Mouse (Mus musculus): Measurements from ENCODE around the gene Trim16. TPM values are rescaled to one million over a fixed set of nuclear protein-coding genes. Genes with fewer than 3 reads are reported as not detected.

The Trim16 gene
- polyA plus RNA-seq, 1 experiment from 2014 or later: 4.0 TPM

DNA sequence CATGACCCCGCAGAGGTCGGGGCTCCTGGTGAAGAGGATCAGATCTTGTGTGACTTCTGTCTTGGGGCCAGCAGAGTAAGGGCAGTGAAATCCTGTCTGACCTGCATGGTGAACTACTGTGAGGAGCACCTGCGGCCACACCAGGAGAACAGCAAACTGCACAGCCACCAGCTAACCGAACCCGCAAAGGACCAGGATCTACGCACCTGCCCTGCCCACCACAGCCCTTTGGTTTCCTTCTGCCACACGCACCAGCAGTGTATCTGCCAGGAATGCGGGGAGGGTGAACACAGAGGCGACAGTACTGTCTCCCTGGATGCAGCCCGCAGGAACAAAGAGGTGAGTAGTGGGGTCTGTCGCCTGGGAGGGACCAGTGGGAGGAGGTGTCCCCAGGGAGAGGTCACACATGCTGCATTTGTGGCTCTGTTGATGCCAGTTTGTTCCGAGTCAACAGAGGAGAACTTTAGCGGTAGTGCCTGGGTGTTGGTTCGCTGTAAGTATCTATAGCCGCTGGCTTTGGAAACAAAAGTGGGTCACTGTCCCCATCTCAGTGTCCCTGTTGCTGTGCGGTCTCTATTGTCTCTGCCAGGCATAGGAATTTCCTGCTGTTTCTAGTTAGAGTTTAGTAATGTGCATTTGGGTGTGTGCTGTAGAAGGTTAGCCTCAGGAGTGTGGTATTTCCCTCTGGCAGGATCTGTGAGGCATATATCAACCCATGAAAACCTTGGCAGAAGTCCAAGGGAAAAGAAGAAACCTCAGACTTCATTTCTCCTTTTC lies 818 bp downstream of the Trim16 start:
- no peaks in the 10 kb centered on the region for H3K27me3 ChIP-seq (ENCODE audit: control insufficient read depth, insufficient read depth, low read length)
- H3K4me3 ChIP-seq (ENCODE audit: control insufficient read depth in 1 of 2, insufficient read depth in 1 of 2, low read depth in 1 of 2, low read length in 2 of 2): peak overlapping the region; percentile 43 to 44
- H3K9me3 ChIP-seq (ENCODE audit: control insufficient read depth, low read length): no peaks in the 10 kb centered on the region
- peak overlapping the region; percentile 60 for H3K9ac ChIP-seq (ENCODE audit: low read length)
- no peaks in the 10 kb centered on the region for H3K36me3 ChIP-seq (ENCODE audit: control insufficient read depth, insufficient read depth, low read length)
- 14% methylated on average over 16 of the region's 16 CpGs for WGBS
- H3K4me2 ChIP-seq (ENCODE audit: low read length): peak overlapping the region; percentile 67
- H3K27ac ChIP-seq (replicated peaks in 1 of 2; ENCODE audit: control insufficient read depth in 1 of 2, insufficient read depth in 1 of 2, low read depth in 2 of 2, low read length in 2 of 2): peak overlapping the region; percentile 19 to 69
- ATAC-seq (ENCODE audit: insufficient number of reproducible peaks, insufficient read depth, low FRiP score, low read depth): no peak
- peaks cover 11 to 19% of the 10 kb centered on the region in 2 experiments; a peak in 3 of 4 replicates for H3K4me1 ChIP-seq (ENCODE audit: control insufficient read depth in 2 of 2, insufficient read depth in 2 of 2, low read length in 2 of 2)

DNA sequence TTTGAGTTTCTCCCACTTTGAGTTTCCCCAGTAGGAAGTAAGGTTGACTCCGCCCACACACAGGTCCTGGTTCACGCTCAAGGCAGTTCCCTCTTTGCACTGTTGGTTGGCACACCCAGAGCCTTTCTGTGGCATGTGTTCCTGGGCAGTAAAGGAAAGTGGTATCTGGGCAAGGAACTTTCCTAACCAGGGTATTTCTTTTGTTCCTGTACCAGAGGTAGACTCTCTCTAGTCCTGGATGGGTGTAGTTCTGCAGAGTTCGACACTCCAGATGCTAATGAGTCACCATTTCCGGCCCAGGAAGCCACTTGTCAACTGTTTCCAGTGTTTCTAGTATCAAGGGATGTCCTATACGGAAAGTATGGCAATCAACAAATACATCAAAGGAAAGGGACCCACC lies 1.9 kb downstream of the Trim16 start:
- no peak for ATAC-seq (ENCODE audit: insufficient number of reproducible peaks, insufficient read depth, low FRiP score, low read depth)
- 44% methylated on average over 5 of the region's 5 CpGs for WGBS
- Histone ChIP-seq H3K4me2 (ENCODE audit: low read length) (peak overlapping the region; percentile 67), H3K27ac (replicated peaks in 1 of 2; ENCODE audit: control insufficient read depth in 1 of 2, insufficient read depth in 1 of 2, low read depth in 2 of 2, low read length in 2 of 2) (peak overlapping the region; percentile 21 to 61), H3K27me3 (ENCODE audit: control insufficient read depth, insufficient read depth, low read length) (no peaks in the 10 kb centered on the region), H3K9me3 (ENCODE audit: control insufficient read depth, low read length) (no peaks in the 10 kb centered on the region), H3K4me3 (ENCODE audit: control insufficient read depth in 1 of 2, insufficient read depth in 1 of 2, low read depth in 1 of 2, low read length in 2 of 2) (peak overlapping the region in 1 of 2 experiments; percentile 12; a peak in 1 of 4 replicates), H3K4me1 (ENCODE audit: control insufficient read depth in 2 of 2, insufficient read depth in 2 of 2, low read length in 2 of 2) (peaks cover 11 to 19% of the 10 kb centered on the region in 2 experiments; a peak in 3 of 4 replicates), H3K36me3 (ENCODE audit: control insufficient read depth, insufficient read depth, low read length) (no peaks in the 10 kb centered on the region), H3K9ac (ENCODE audit: low read length) (0 out of 2 replicates have a peak overlapping the region, but pooled peaks have one; percentile 10)

DNA sequence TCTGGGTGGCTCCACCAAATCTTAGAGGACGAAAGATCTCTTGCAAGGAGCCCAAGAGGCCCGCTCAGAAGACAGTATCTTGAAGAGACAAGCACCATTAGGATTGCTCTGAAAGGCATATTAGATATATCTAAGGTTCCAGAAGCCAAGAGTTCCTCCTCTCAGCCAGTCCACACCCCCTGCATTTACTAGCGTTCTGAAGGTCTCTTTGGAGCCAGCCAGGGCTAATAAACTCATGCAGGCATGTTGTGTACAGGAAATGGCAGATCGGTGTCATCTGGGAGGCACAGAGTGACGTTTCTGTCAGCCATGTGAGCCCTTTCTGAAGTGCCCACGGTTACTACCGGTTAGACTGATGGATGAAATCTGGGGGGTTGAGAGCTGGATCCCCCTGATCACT lies 4.2 kb downstream of the Trim16 start:
- no peak overlapping the region for H3K9ac ChIP-seq (ENCODE audit: low read length)
- peaks cover 11 to 19% of the 10 kb centered on the region in 2 experiments; a peak in 3 of 4 replicates for H3K4me1 ChIP-seq (ENCODE audit: control insufficient read depth in 2 of 2, insufficient read depth in 2 of 2, low read length in 2 of 2)
- no peak for ATAC-seq (ENCODE audit: insufficient number of reproducible peaks, insufficient read depth, low FRiP score, low read depth)
- no peak overlapping the region for H3K4me2 ChIP-seq (ENCODE audit: low read length)
- H3K27me3 ChIP-seq (ENCODE audit: control insufficient read depth, insufficient read depth, low read length): no peaks in the 10 kb centered on the region
- 65% methylated on average over 7 of the region's 7 CpGs for whole genome bisulfite sequencing
- H3K36me3 ChIP-seq (ENCODE audit: control insufficient read depth, insufficient read depth, low read length): no peaks in the 10 kb centered on the region
- H3K27ac ChIP-seq (replicated peaks in 1 of 2; ENCODE audit: control insufficient read depth in 1 of 2, insufficient read depth in 1 of 2, low read depth in 2 of 2, low read length in 2 of 2): no peak overlapping the region
- H3K4me3 ChIP-seq (ENCODE audit: control insufficient read depth in 1 of 2, insufficient read depth in 1 of 2, low read depth in 1 of 2, low read length in 2 of 2): no peak overlapping the region
- no peaks in the 10 kb centered on the region for H3K9me3 ChIP-seq (ENCODE audit: control insufficient read depth, low read length)

DNA sequence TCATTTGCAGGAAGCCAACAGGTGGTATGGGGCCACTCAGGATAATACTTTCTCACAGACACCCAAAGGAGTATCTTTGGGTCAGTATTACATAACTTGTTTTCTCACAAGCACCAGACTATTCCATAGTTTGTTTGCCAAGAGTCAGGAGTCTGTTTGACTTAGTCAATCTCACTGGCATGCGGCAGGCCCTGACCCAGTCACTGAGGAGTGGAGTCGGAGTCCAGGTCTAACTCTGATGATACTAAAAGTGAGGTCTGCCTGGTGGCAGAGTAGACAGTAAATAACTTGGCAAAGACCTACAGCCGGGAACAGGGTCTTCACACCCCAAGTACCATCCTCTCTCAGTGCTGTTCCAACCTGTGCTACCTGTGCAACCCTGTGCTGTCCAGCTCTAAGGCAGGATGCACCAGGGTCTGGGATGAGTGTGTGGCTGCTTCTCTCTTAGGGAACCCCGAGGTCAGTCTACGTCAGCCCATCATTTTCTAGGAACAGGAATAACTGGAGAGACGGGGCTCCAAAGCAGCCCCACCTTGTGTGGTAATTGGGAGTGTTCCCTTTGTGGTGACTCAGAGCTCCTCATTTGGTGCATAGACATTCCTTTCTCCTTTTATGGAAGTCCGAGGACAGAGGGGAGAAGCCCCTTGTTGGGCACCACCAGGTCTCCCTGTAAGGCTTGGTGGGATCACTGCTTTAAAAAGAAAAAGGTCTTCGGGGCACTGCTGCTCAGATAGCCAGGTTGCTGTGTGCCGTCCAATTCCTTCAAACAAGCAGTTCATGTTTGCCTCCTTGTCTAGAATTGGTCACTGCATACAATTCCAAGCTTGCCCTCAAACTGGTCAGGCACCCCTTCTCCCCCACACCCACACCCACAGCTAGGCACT lies 5.4 kb downstream of the Trim16 start:
- Histone ChIP-seq H3K4me1 (ENCODE audit: control insufficient read depth in 2 of 2, insufficient read depth in 2 of 2, low read length in 2 of 2) (peaks cover 6 to 12% of the 10 kb centered on the region in 2 experiments; a peak in 3 of 4 replicates), H3K9ac (ENCODE audit: low read length) (no peak overlapping the region), H3K27me3 (ENCODE audit: control insufficient read depth, insufficient read depth, low read length) (no peaks in the 10 kb centered on the region), H3K27ac (replicated peaks in 1 of 2; ENCODE audit: control insufficient read depth in 1 of 2, insufficient read depth in 1 of 2, low read depth in 2 of 2, low read length in 2 of 2) (no peak overlapping the region), H3K9me3 (ENCODE audit: control insufficient read depth, low read length) (no peaks in the 10 kb centered on the region), H3K4me3 (ENCODE audit: control insufficient read depth in 1 of 2, insufficient read depth in 1 of 2, low read depth in 1 of 2, low read length in 2 of 2) (no peak overlapping the region), H3K36me3 (ENCODE audit: control insufficient read depth, insufficient read depth, low read length) (no peaks in the 10 kb centered on the region; the same call in 1 of the 2 replicates), H3K4me2 (ENCODE audit: low read length) (no peak overlapping the region)
- WGBS: 66% methylated on average over 9 of the region's 9 CpGs
- ATAC-seq (ENCODE audit: insufficient number of reproducible peaks, insufficient read depth, low FRiP score, low read depth): no peak

DNA sequence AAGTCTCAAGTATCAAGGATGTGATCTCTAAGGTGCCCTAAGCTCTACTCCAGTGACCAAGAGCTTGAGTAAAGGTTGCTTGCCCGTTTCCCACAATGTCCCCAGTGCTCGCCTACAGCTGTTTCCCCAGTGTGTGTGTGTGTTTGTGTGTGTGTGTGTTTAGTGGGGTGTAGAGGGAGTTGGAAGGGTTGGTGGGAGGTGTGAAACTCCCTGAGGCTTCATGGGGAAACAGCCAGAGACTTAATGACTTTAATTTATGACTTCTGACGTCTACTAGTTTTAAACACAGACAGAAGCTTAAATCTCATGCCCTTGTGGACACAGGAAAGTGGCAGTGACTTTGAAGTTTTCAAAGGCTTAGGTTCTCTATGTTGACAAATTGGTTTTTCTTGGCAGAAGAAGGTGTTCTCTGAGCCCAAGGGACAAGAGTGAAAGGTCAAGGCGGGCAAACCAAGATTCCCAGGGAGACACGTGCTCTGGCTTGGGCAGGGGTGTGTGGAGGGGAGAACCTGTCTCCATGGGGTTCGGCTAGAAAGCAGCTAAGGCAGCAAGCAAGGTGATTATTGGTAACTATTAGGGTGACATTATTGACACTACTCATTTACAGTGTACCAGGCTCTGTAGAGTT lies 6.2 kb downstream of the Trim16 start:
- 81% methylated on average over 6 of the region's 6 CpGs for WGBS
- Histone ChIP-seq H3K4me1 (ENCODE audit: control insufficient read depth in 2 of 2, insufficient read depth in 2 of 2, low read length in 2 of 2) (peaks cover 0 to 5% of the 10 kb centered on the region in 2 experiments; a peak in 1 of 4 replicates), H3K9ac (ENCODE audit: low read length) (no peak overlapping the region), H3K4me2 (ENCODE audit: low read length) (no peak overlapping the region), H3K9me3 (ENCODE audit: control insufficient read depth, low read length) (no peaks in the 10 kb centered on the region), H3K27ac (replicated peaks in 1 of 2; ENCODE audit: control insufficient read depth in 1 of 2, insufficient read depth in 1 of 2, low read depth in 2 of 2, low read length in 2 of 2) (no peak overlapping the region), H3K36me3 (ENCODE audit: control insufficient read depth, insufficient read depth, low read length) (no peaks in the 10 kb centered on the region; the same call in 1 of the 2 replicates), H3K4me3 (ENCODE audit: control insufficient read depth in 1 of 2, insufficient read depth in 1 of 2, low read depth in 1 of 2, low read length in 2 of 2) (no peak overlapping the region), H3K27me3 (ENCODE audit: control insufficient read depth, insufficient read depth, low read length) (no peaks in the 10 kb centered on the region)
- ATAC-seq (ENCODE audit: insufficient number of reproducible peaks, insufficient read depth, low FRiP score, low read depth): no peak

DNA sequence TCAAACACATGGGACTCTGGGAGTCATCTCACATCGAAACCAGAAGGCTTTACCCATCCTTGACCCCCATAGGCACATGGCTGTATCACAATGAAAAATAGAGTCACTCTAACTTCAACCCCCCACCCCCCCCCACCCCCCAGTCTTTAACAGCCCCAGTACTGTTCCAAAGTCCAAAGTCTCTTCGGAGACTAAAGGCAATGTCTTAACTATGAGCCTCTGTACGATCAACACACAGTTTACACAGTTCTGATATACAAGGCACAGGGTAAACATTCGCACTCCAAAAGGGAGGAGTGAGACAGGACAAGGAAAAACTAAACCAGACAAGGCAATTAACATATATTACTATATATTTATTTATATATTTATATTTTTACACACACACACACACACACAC lies 7.1 kb downstream of the Trim16 start:
- WGBS: 88% methylated on average over 4 of the region's 4 CpGs
- ATAC-seq (ENCODE audit: insufficient number of reproducible peaks, insufficient read depth, low FRiP score, low read depth): no peak

DNA sequence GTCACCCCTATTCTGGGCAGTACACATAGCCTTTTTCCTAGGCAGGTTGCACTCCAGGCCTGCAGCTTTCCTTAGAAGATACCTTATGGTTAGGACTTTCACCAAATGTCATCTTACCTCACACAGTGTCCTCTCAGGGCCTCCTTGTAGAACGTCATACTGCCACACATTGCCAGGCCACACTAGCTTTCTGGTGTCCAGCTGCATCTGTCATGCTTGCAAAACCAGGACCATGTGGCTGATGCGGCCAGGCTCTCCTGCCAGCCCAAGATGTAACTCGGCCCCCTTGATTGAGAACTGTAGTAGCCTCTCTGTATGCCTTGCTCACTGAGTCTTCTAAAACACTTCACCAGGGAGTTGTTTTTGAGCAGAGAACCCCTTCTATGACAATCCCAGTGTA lies 7.9 kb downstream of the Trim16 start:
- Histone ChIP-seq H3K9me3 (ENCODE audit: control insufficient read depth, low read length) (no peaks in the 10 kb centered on the region), H3K4me2 (ENCODE audit: low read length) (no peak overlapping the region), H3K27me3 (ENCODE audit: control insufficient read depth, insufficient read depth, low read length) (no peaks in the 10 kb centered on the region), H3K9ac (ENCODE audit: low read length) (no peak overlapping the region), H3K36me3 (ENCODE audit: control insufficient read depth, insufficient read depth, low read length) (no peaks in the 10 kb centered on the region; the same call in 1 of the 2 replicates), H3K4me3 (ENCODE audit: control insufficient read depth in 1 of 2, insufficient read depth in 1 of 2, low read depth in 1 of 2, low read length in 2 of 2) (no peak overlapping the region), H3K4me1 (ENCODE audit: control insufficient read depth in 2 of 2, insufficient read depth in 2 of 2, low read length in 2 of 2) (no peaks in the 10 kb centered on the region), H3K27ac (replicated peaks in 1 of 2; ENCODE audit: control insufficient read depth in 1 of 2, insufficient read depth in 1 of 2, low read depth in 2 of 2, low read length in 2 of 2) (no peak overlapping the region)
- 75% methylated on average over 3 of the region's 3 CpGs for WGBS
- no peak for ATAC-seq (ENCODE audit: insufficient number of reproducible peaks, insufficient read depth, low FRiP score, low read depth)

More for the DNA sequence above, 7.1 kb downstream of the Trim16 start:
- Histone ChIP-seq H3K36me3 (ENCODE audit: control insufficient read depth, insufficient read depth, low read length) (no peaks in the 10 kb centered on the region; the same call in 1 of the 2 replicates), H3K4me1 (ENCODE audit: control insufficient read depth in 2 of 2, insufficient read depth in 2 of 2, low read length in 2 of 2) (no peaks in the 10 kb centered on the region), H3K9ac (ENCODE audit: low read length) (no peak overlapping the region), H3K27me3 (ENCODE audit: control insufficient read depth, insufficient read depth, low read length) (no peaks in the 10 kb centered on the region), H3K4me2 (ENCODE audit: low read length) (no peak overlapping the region), H3K27ac (replicated peaks in 1 of 2; ENCODE audit: control insufficient read depth in 1 of 2, insufficient read depth in 1 of 2, low read depth in 2 of 2, low read length in 2 of 2) (no peak overlapping the region), H3K9me3 (ENCODE audit: control insufficient read depth, low read length) (no peaks in the 10 kb centered on the region), H3K4me3 (ENCODE audit: control insufficient read depth in 1 of 2, insufficient read depth in 1 of 2, low read depth in 1 of 2, low read length in 2 of 2) (no peak overlapping the region)
